24 mouse cellular contexts compared by ENCODE assay signal in genomic region chr4:139850547-139851170, GRCm38 (mm10). TPM values are rescaled to one million over a fixed set of nuclear protein-coding genes. Genes with fewer than 3 reads are reported as not detected.
A peak's percentile ranks its signal among the peaks of the same experiment; 100 is the strongest.
DNase-seq lines count a peak whose midpoint lies in the region; ATAC-seq and TF ChIP-seq lines count a peak whose summit lies in the region.
"Had no signal": no experiment of that assay in that cellular context is flagged by ENCODE, and none has a peak within 500 bp of the region (broad histone marks: within the 10 kb centered on the region; RNA-seq: fewer than 3 reads in every experiment).

No protein-coding gene starts in this region.

- no peak overlapping the region for H3K4me3 ChIP-seq in neural tube, embryonic 12.5 days
- peak overlapping the region; percentile 4; the same call in 1 of the 2 replicates for H3K4me3 ChIP-seq in ES-Bruce4 (ENCODE audit: low read depth, low read length)
- H3K4me3 ChIP-seq: embryonic facial prominence, embryonic 15.5 days; erythroblast, embryonic 14.5 days; forebrain, embryonic 13.5 days; gastrocnemius, adult 2 months; heart, embryonic 10.5 days; hindbrain, embryonic 12.5 days had no signal

- no peaks in the 10 kb centered on the region for H3K36me3 ChIP-seq in neural tube, embryonic 12.5 days
- H3K36me3 ChIP-seq in ES-Bruce4 (ENCODE audit: control insufficient read depth, insufficient read depth, low read length, poor library complexity, severe bottlenecking): no peaks in the 10 kb centered on the region
- H3K36me3 ChIP-seq: embryonic facial prominence, embryonic 15.5 days; heart, embryonic 10.5 days; hindbrain, embryonic 12.5 days had no signal

- no peak for TF ChIP-seq EP300 in ES-Bruce4 (IDR thresholded peaks at IDR 0.05; ENCODE audit: insufficient read depth, low read depth, low read length)

- TF ChIP-seq POLR2A in ES-Bruce4 (IDR thresholded peaks at IDR 0.05; ENCODE audit: insufficient read depth, low read length): no peak

- peaks cover 5% of the 10 kb centered on the region for H3K4me1 ChIP-seq in neural tube, embryonic 12.5 days
- no peaks in the 10 kb centered on the region for H3K4me1 ChIP-seq in ES-Bruce4 (ENCODE audit: control insufficient read depth, insufficient read depth, low read length)

- WGBS in neural tube, embryonic 12.5 days: 14% methylated on average over 8 of the region's 8 CpGs

- DNase-seq in heart, adult 11 months: peak; percentile 82
- no peak for DNase-seq in heart, adult 9 months (ENCODE audit: low spot score in 2 of 2)
- DNase-seq in neural tube, embryonic 10.5 days (ENCODE audit: extremely low spot score, low spot score): no peak
- DNase-seq in ZHBTc4 (ENCODE audit: low read depth, low spot score): peak; percentile 65
- no peak for DNase-seq in ovary, adult 18-20 months (ENCODE audit: low spot score)
- DNase-seq: adrenal gland, adult 8-10 months; adrenal gland, postnatal 36 days; cerebellum, adult 2 months; cerebellum, postnatal 14 days; embryo, embryonic 11 days; gastrocnemius, adult 2 months; gastrocnemius, postnatal 25 days; heart, postnatal 10 days; heart, postnatal 4 days had no signal

- no peak overlapping the region for H3K27ac ChIP-seq in neural tube, embryonic 12.5 days
- H3K27ac ChIP-seq in ES-Bruce4 (ENCODE audit: insufficient read depth, low read length): no peak overlapping the region
- H3K27ac ChIP-seq: embryonic facial prominence, embryonic 15.5 days; forebrain, embryonic 13.5 days; gastrocnemius, adult 2 months; heart, embryonic 10.5 days; hindbrain, embryonic 12.5 days had no signal

- ATAC-seq in neural tube, embryonic 12.5 days (ENCODE audit: low FRiP score, low read depth): no peak
- ATAC-seq: forebrain, embryonic 13.5 days; hindbrain, embryonic 16.5 days; inflammation-experienced regulatory T-cells, adult 6 months had no signal

- H3K27me3 ChIP-seq in neural tube, embryonic 12.5 days (replicated peaks): peaks cover 57% of the 10 kb centered on the region
- no peaks in the 10 kb centered on the region for H3K27me3 ChIP-seq in ES-Bruce4 (ENCODE audit: control insufficient read depth, insufficient read depth, low read length, poor library complexity, severe bottlenecking)

- H3K9me3 ChIP-seq in neural tube, embryonic 12.5 days: no peaks in the 10 kb centered on the region
- H3K9me3 ChIP-seq in ES-Bruce4 (replicated peaks; ENCODE audit: control insufficient read depth, insufficient read depth, low read length, poor library complexity, severe bottlenecking): no peaks in the 10 kb centered on the region
- H3K9me3 ChIP-seq: embryonic facial prominence, embryonic 15.5 days; forebrain, embryonic 13.5 days; heart, embryonic 10.5 days; hindbrain, embryonic 12.5 days had no signal

- no peak for TF ChIP-seq CTCF in ES-Bruce4 (IDR thresholded peaks at IDR 0.05; ENCODE audit: low read depth, low read length)

- no peak overlapping the region for H3K9ac ChIP-seq in neural tube, embryonic 12.5 days
- H3K9ac ChIP-seq in ES-Bruce4 (ENCODE audit: low read depth, poor library complexity, severe bottlenecking): no peak overlapping the region
- H3K9ac ChIP-seq: embryonic facial prominence, embryonic 15.5 days; forebrain, embryonic 13.5 days; hindbrain, embryonic 12.5 days had no signal

- H3K4me2 ChIP-seq in neural tube, embryonic 12.5 days (replicated peaks): peak overlapping the region; percentile 22; the same call in 1 of the 2 replicates
- H3K4me2 ChIP-seq: embryonic facial prominence, embryonic 15.5 days; forebrain, embryonic 13.5 days; hindbrain, embryonic 12.5 days had no signal

RNA-seq across cellular contexts. Expression of gene Pax7, which starts 17.3 kb away (rescaled TPM):
- 2.3 and 2.7 TPM in 2 replicates for polyA plus RNA-seq in neural tube, embryonic 12.5 days (2016; fragmentation: Nextera tagmentation; extraction: Ambion mirVana)
- polyA plus RNA-seq in ES-Bruce4 (2011; ENCODE audit: insufficient read depth, insufficient read length, low read depth, missing spikeins): not detected in 2 replicates
- polyA plus RNA-seq: erythroblast, embryonic 14.5 days; heart, embryonic 14.5 days; inflammation-experienced regulatory T-cells, adult 6 months had no signal

Comparison
In these comparisons a context has a peak if more than half of its experiments do, and no peak if none do; other contexts are left out.
1. DNase-seq: peak in heart, adult 11 months (single experiment) and ZHBTc4 (single experiment); none in heart, adult 9 months (0 of 2), neural tube, embryonic 10.5 days (single experiment) and ovary, adult 18-20 months (single experiment).